Mouse (Mus musculus): Measurements from ENCODE around the gene Trak1. TPM values are rescaled to one million over a fixed set of nuclear protein-coding genes. Genes with fewer than 3 reads are reported as not detected.

Trak1 gene
- polyA plus RNA-seq, 1 experiment, result 103 TPM

- DNase-seq, result peak; percentile 64 to 70
- 24% methylated on average over 4 of the region's 4 CpGs for WGBS
Observed at GRCm38 (mm10) chr9:121354792-121355390, 57.6 kb downstream of the Trak1 start.

GRCm38 (mm10) chr9:121355431-121356141 lies 58.3 kb downstream of the Trak1 start:
- 6% methylated on average over 9 of the region's 9 CpGs for WGBS
- H3K4me1 ChIP-seq (ENCODE audit: control insufficient read depth, insufficient read depth, low read length), result peaks cover 74% of the 10 kb centered on the region

More at GRCm38 (mm10) chr9:121354792-121355390, 57.6 kb downstream of the Trak1 start:
- Histone ChIP-seq H3K27ac (ENCODE audit: insufficient read depth, low read length) (peak overlapping the region; percentile 89), H3K27me3 (ENCODE audit: control insufficient read depth, insufficient read depth, low read length) (no peaks in the 10 kb centered on the region), H3K4me3 (replicated peaks; ENCODE audit: insufficient read depth, low read depth, low read length) (no peak overlapping the region), H3K4me1 (ENCODE audit: control insufficient read depth, insufficient read depth, low read length) (peaks cover 72% of the 10 kb centered on the region)
- TF ChIP-seq POLR2A (IDR thresholded peaks at IDR 0.05; ENCODE audit: borderline replicate concordance, insufficient read depth, low read length) (no peak), CTCF (IDR thresholded peaks at IDR 0.05; ENCODE audit: borderline replicate concordance, insufficient read depth, low read depth, low read length) (peak; percentile 60)

GRCm38 (mm10) chr9:121357102-121357501 lies 59.8 kb downstream of the Trak1 start:
- 78% methylated on average over 5 of the region's 5 CpGs for WGBS
- Histone ChIP-seq H3K4me1 (ENCODE audit: control insufficient read depth, insufficient read depth, low read length) (peaks cover 74% of the 10 kb centered on the region), H3K27ac (ENCODE audit: insufficient read depth, low read length) (peak overlapping the region; percentile 15), H3K27me3 (ENCODE audit: control insufficient read depth, insufficient read depth, low read length) (no peaks in the 10 kb centered on the region), H3K4me3 (replicated peaks; ENCODE audit: insufficient read depth, low read depth, low read length) (no peak overlapping the region)
- TF ChIP-seq CTCF (IDR thresholded peaks at IDR 0.05; ENCODE audit: borderline replicate concordance, insufficient read depth, low read depth, low read length) (no peak), POLR2A (IDR thresholded peaks at IDR 0.05; ENCODE audit: borderline replicate concordance, insufficient read depth, low read length) (no peak)
- no peak for DNase-seq

More at GRCm38 (mm10) chr9:121355431-121356141, 58.3 kb downstream of the Trak1 start:
- Histone ChIP-seq H3K27me3 (ENCODE audit: control insufficient read depth, insufficient read depth, low read length) (no peaks in the 10 kb centered on the region), H3K4me3 (replicated peaks; ENCODE audit: insufficient read depth, low read depth, low read length) (peak overlapping the region; percentile 7), H3K27ac (ENCODE audit: insufficient read depth, low read length) (peak overlapping the region; percentile 89)
- TF ChIP-seq POLR2A (IDR thresholded peaks at IDR 0.05; ENCODE audit: borderline replicate concordance, insufficient read depth, low read length), result peak; percentile 56; the same call in 1 of the 2 replicates
- no peak for TF ChIP-seq CTCF (IDR thresholded peaks at IDR 0.05; ENCODE audit: borderline replicate concordance, insufficient read depth, low read depth, low read length)
- peak; percentile 84 to 91 for DNase-seq

- H3K27me3 ChIP-seq (ENCODE audit: control insufficient read depth, insufficient read depth, low read length), result no peaks in the 10 kb centered on the region
- 77% methylated on average over 16 of the region's 16 CpGs for WGBS
- H3K27ac ChIP-seq (ENCODE audit: insufficient read depth, low read length), result peak overlapping the region; percentile 53
- no peak for TF ChIP-seq CTCF (IDR thresholded peaks at IDR 0.05; ENCODE audit: borderline replicate concordance, insufficient read depth, low read depth, low read length)
- no peak for TF ChIP-seq POLR2A (IDR thresholded peaks at IDR 0.05; ENCODE audit: borderline replicate concordance, insufficient read depth, low read length)
- H3K4me1 ChIP-seq (ENCODE audit: control insufficient read depth, insufficient read depth, low read length), result peaks cover 69% of the 10 kb centered on the region
- no peak for DNase-seq
- no peak overlapping the region for H3K4me3 ChIP-seq (replicated peaks; ENCODE audit: insufficient read depth, low read depth, low read length)
Observed at GRCm38 (mm10) chr9:121357582-121358275, 60.4 kb downstream of the Trak1 start.

GRCm38 (mm10) chr9:121358418-121358817 lies 61.1 kb downstream of the Trak1 start:
- TF ChIP-seq POLR2A (IDR thresholded peaks at IDR 0.05; ENCODE audit: borderline replicate concordance, insufficient read depth, low read length), result no peak
- 30% methylated on average over 8 of the region's 8 CpGs for WGBS
- Histone ChIP-seq H3K4me1 (ENCODE audit: control insufficient read depth, insufficient read depth, low read length) (peaks cover 64% of the 10 kb centered on the region), H3K4me3 (replicated peaks; ENCODE audit: insufficient read depth, low read depth, low read length) (no peak overlapping the region), H3K27ac (ENCODE audit: insufficient read depth, low read length) (peak overlapping the region; percentile 53), H3K27me3 (ENCODE audit: control insufficient read depth, insufficient read depth, low read length) (no peaks in the 10 kb centered on the region)
- DNase-seq, result no peak

- Histone ChIP-seq H3K27ac (ENCODE audit: insufficient read depth, low read length) (peak overlapping the region; percentile 83), H3K4me3 (replicated peaks; ENCODE audit: insufficient read depth, low read depth, low read length) (no peak overlapping the region), H3K27me3 (ENCODE audit: control insufficient read depth, insufficient read depth, low read length) (no peaks in the 10 kb centered on the region), H3K4me1 (ENCODE audit: control insufficient read depth, insufficient read depth, low read length) (peaks cover 68% of the 10 kb centered on the region)
- no peak for TF ChIP-seq CTCF (IDR thresholded peaks at IDR 0.05; ENCODE audit: borderline replicate concordance, insufficient read depth, low read depth, low read length)
- TF ChIP-seq POLR2A (IDR thresholded peaks at IDR 0.05; ENCODE audit: borderline replicate concordance, insufficient read depth, low read length), result no peak
- no peak for DNase-seq
- 35% methylated on average over 3 of the region's 3 CpGs for WGBS
Observed at GRCm38 (mm10) chr9:121359266-121359972, 62.1 kb downstream of the Trak1 start.

- WGBS, result 1% methylated on average over 12 of the region's 12 CpGs
- TF ChIP-seq POLR2A (IDR thresholded peaks at IDR 0.05; ENCODE audit: borderline replicate concordance, insufficient read depth, low read length), result no peak
- no peak for TF ChIP-seq CTCF (IDR thresholded peaks at IDR 0.05; ENCODE audit: borderline replicate concordance, insufficient read depth, low read depth, low read length)
- peaks cover 64% of the 10 kb centered on the region for H3K4me1 ChIP-seq (ENCODE audit: control insufficient read depth, insufficient read depth, low read length)
- no peak overlapping the region for H3K4me3 ChIP-seq (replicated peaks; ENCODE audit: insufficient read depth, low read depth, low read length)
- H3K27ac ChIP-seq (ENCODE audit: insufficient read depth, low read length), result peak overlapping the region; percentile 89
- no peaks in the 10 kb centered on the region for H3K27me3 ChIP-seq (ENCODE audit: control insufficient read depth, insufficient read depth, low read length)
- DNase-seq, result peak; percentile 82 to 87
Observed at GRCm38 (mm10) chr9:121360327-121360954, 63.1 kb downstream of the Trak1 start.

Data from cerebellum, adult 2 months (tissue).